Mouse (Mus musculus) myocyte (in vitro differentiated cells): ENCODE data around the gene Snap23.

Experiments
- CEBPB ChIP-seq: IDR thresholded peaks from 2 replicates; pipeline ENCODE4 v1.6.1; 2011; ENCODE audit warnings: mild to moderate bottlenecking, moderate library complexity; ENCODE audit not compliant: poor library complexity, insufficient read depth, severe bottlenecking
- E2F4 ChIP-seq: IDR thresholded peaks from one replicate; pipeline ENCODE4 v1.6.1; 2011; ENCODE audit warnings: mild to moderate bottlenecking, control low read depth, moderate library complexity; ENCODE audit not compliant: insufficient read depth
- MAX ChIP-seq: IDR thresholded peaks from one replicate; pipeline ENCODE4 v1.6.1; 2011; ENCODE audit warnings: low read depth, mild to moderate bottlenecking, control low read depth
- MYOG ChIP-seq, 3 experiments: IDR thresholded peaks; one replicate each; pipeline ENCODE4 v1.6.1; 2011; ENCODE audit warnings: control low read depth in 2 of 3, low read depth in 2 of 3, mild to moderate bottlenecking in 2 of 3; ENCODE audit not compliant: insufficient read length in 2 of 3, control insufficient read depth in 1 of 3, insufficient read depth in 1 of 3
- POLR2A ChIP-seq: IDR thresholded peaks from one replicate; pipeline ENCODE4 v1.6.1; 2011; ENCODE audit warnings: low read depth, mild to moderate bottlenecking, control low read depth, moderate library complexity; ENCODE audit not compliant: insufficient read length
- POLR2AphosphoS2 ChIP-seq: IDR thresholded peaks from one replicate; pipeline ENCODE4 v1.6.1; 2011; ENCODE audit warnings: low read depth, control low read depth; ENCODE audit not compliant: insufficient read length
- SRF ChIP-seq: IDR thresholded peaks from one replicate; pipeline ENCODE4 v1.6.1; 2011; ENCODE audit warnings: low read depth; ENCODE audit not compliant: control insufficient read depth, insufficient read length
- TCF3 ChIP-seq: IDR thresholded peaks from one replicate; pipeline ENCODE4 v1.6.1; 2011; ENCODE audit warnings: low read depth, control low read depth; ENCODE audit not compliant: insufficient read length
- USF1 ChIP-seq: IDR thresholded peaks from one replicate; pipeline ENCODE4 v1.6.1; 2011; ENCODE audit warnings: low read depth, mild to moderate bottlenecking, control low read depth, moderate library complexity

GRCm38 (mm10) chr2:120628076-120628865 lies 60.8 kb downstream of the Snap23 start:
- TF ChIP-seq CEBPB (no peak), USF1 (no peak), MYOG (IDR thresholded peaks at IDR 0.05; ENCODE audit: control insufficient read depth in 1 of 3, insufficient read depth in 1 of 3, insufficient read length in 2 of 3, low read depth in 2 of 3) (no peak), POLR2AphosphoS2 (no peak), E2F4 (no peak), POLR2A (no peak), TCF3 (no peak), SRF (no peak), MAX (no peak)
